Mouse (Mus musculus): ENCODE results near the gene Arsk.

The Arsk gene

DNA sequence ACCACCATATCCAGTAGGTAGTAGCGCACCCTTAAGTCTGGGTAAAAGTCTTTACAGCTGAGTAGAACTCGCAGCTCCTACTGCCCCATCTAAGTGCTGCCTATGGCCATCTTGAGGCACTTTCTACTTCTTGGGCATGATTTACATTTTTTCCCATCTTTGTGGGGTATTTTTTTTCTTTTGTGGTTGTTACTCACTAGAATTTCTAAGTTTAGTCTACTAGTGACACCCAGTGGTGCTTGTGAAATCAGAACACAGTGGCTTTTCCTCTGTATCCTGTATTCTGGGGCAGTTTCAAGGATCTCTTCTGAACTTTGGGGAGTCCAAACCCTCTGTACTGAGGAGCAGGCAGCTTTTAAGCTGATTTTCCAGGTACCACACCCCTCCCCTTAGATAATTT, 76.7 kb downstream of the Arsk start:
- DNase-seq: no peak

- DNase-seq: no peak
Observed at GRCm38 (mm10) chr13:76018844-76019400, 79.5 kb downstream of the Arsk start.

DNA sequence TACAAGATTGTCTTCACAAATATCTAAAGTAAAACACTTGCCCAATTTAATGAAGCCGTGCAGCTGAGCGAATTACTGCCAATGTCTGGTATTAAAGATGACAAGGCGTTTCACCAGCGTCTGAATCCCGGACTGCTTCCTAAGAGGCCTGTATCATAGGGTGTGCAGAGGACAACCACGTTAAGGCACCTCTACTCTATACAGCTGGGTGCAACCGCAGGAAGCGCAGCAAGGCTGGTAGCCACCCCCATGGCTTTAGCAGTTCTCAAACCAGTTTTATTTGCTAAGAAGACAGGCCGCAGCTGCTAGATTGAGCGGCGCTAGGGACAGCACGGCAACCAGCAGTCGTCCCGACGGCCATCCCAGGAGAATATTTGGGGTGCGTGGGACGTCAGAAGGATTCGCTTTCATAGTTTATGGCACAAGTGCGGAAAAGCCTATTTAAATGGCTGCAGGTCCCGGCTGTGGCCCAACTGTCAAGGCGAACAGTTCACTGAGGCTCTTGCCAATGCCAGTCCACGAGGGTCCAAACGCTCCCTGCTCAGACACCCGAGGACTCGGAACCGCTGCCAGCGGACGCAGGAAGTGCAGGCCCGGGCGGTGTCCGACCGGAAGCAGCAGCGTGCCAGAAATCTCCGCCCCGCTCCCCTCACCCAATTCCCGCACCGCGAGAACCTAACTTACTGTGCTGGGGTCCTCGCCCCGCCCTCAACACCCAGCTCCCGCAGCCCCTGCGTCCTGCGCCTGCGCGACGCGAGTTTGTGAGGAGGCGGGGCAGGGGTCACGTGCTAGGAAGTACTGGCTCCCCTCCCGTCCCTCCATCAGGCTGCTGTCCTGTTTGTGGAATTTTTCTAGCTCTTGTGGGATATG, 80.3 kb downstream of the Arsk start, which contains the start of gene Rfesd:
TSS of gene Rfesd (minus strand) at position 746 of the 870 bp plus-strand sequence.
- DNase-seq: peak; percentile 94

DNA sequence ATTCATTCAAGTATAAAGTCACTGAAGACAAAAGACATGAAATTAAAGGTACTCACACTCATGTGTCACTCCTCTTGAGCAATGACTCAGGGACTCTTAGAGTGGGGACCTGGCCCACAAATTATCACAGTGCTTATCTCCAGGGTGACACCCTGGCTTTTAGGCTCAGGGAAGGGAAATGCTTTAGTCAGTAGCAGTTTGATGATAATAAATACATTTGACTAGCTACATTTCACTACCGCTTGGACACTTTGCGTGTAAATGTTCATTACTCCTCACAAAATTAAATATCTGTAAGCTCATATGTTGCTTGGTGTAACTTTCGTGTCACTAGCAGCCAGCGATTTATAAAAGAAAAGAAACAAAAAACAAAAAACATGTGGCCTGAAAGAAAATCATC, 81.0 kb downstream of the Arsk start:
- DNase-seq: no peak

GRCm38 (mm10) chr13:76014511-76014910, 83.9 kb downstream of the Arsk start:
- DNase-seq: no peak

All from cerebellum, adult 11 months (tissue).